Mouse (Mus musculus): ENCODE measurements around the gene Ppih.

Gene Ppih

DNA sequence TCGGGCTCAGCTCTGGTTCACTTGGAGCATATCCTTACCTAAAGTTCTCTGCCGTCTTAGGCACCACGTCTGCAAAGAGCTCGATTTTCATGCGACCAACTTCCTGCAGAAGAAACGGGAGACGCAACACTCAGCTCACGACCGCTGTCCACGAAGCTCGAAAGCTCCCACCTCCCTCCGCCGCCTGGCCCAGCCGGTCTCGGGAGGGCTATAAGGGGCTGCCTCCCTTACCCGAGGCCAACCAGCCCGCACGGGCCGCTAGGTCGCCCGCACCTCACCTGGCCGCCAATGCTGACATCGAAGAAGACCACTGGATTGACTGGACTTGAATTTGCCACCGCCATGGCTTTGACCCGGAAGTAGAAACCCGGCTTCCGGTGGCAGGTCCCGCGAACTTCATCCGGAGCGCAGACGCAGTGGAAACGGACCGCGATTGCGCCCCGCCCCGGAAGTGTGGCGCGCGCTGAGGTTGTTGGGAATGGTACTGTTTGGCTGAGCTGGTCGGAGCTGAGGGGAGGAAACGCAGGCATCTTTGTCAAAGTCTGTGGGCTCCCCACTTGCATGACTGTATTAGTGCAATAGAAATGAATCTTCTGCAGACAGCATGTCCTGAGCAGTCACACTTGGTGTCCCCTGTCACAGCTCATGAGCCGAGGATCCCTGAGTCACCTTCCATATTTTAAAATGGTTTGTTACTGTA, at the start of gene Ppih:
Gene Ppih (minus strand): TSS at position 416 of the 700 bp plus-strand sequence.
- peak; percentile 82 to 96 for DNase-seq (ENCODE audit: low spot score in 2 of 2)

DNA sequence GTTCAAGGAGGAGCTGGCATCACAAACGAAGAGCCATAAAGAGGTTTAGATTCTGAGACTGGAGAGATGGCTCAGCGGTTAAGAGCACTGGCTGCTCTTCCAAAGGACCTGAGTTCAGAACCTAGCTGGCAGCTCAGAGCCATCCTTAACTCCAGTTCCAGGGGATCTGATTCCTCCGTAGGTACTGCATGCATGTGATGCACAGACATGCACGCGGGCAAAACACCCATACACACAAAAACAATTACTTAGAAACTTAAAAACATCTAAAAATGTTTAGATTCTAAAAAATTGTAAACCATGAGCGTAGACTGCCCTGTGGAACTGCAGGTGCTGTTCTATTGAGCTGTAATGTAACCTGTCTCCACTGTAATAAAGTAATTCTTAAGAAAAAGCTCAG, 49.1 kb upstream of the Ppih start:
- no peak for DNase-seq (ENCODE audit: low spot score in 2 of 2)

DNA sequence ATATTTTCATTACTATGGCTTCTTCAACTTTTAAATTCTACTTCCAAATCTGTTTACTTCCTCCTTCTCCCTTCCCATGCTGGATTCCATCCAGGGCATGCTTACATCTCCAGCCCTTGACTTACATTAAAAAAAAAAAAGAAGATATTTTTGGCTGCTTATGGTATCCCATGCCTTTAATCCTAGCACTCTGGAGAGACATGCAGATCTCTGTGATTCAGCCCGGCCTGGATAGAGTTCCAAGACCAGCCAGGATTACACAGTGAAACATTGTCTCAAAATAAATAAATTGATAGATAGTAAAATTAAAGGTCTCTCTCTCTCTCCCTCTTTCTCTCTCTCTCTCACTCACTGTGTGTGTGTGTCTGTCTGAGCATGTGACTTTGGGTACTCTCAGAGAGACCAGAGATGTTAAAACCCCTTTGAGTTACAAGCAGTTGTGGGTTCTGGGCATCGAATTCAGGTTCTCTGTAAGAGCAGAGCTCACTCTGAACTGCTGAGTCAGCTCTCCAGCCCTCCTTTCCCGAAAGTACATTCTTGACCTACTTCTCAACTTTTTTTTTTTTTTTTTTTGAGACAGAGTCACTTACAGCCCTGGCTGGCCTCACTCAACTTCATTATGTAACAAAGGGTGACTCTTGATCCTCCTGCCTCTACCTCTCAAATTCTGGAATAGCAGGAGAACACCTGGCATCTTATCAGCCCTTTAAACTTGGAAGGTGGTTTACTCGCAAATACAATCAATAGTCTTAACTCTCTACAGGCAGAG, 46.6 kb upstream of the Ppih start:
- no peak for DNase-seq (ENCODE audit: low spot score in 2 of 2)

DNA sequence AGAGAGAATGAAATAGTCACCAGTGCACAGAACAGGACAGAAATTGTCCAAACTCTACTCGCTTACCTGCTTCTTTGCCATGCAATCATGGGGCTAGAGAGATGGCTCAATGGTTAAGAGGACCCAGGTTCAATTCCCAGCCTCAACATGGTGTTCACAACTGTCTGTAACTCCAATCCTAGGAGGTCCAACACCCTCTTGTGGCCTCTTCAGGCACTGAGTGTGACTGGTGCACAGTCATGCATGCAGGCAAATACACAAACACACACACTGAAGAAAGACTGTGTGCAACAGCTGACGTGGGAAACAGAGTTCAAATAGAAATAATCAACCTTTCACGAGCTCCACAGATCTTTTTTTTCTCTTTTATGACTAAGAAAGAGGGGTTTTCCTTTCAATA, 41.9 kb upstream of the Ppih start:
- no peak for DNase-seq (ENCODE audit: low spot score in 2 of 2)

DNA sequence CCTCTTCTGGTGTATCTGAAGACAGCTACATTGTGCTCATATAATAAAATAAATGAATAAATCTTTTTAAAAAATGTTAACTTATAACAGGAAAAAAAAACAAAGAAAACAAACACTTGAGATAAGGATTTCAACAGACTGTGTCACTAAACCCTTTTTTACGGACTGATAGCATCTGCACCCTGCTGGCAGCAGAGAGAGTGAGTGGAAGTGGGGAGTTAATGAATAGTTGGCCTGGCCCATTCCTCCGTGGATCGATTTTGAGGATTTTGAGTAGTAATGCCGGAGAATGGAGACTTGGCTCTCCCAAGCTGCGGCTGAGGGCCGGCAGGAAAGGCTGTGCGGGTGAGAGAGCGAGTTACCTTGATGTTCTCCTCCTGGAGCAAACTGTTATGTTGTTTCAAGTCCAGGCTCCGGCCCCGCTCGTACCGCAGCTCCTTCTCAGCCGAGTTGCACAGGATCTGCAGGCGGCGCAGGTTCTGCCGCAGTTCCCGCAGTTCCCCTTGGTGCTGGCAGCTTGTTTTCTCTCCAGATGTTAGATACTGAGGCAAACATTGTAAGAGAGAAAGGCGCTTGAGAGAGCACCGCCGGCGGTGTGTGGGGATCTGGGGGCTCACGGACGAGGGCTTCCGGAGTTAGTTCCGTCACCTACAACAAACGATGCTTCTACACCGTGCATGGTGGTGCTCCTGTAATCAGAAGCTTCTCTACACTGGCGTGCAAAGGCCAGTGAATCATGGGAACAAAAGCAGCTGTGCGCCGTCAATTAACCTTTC, 39.0 kb upstream of the Ppih start:
- DNase-seq (ENCODE audit: low spot score in 2 of 2): no peak

DNA sequence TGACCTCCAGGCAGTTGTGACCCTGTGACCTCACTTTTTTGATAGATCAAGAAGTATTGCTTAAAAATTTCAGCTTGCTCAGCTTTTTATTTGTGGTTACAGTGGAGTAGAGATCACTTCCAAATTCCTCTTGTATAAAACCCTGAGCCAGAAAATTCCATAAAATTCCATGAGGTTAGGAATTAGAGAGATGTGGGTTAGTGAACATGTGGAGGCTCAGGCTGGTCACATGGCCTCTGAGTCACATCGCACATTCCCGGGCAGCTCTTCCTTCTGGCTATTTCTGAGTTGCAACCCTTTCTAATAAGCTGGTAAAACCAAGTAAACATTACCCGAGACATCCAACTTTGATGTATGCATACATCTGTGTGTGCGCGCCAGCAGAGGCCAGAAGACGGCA, 25.2 kb upstream of the Ppih start:
- no peak for DNase-seq (ENCODE audit: low spot score in 2 of 2)

DNA sequence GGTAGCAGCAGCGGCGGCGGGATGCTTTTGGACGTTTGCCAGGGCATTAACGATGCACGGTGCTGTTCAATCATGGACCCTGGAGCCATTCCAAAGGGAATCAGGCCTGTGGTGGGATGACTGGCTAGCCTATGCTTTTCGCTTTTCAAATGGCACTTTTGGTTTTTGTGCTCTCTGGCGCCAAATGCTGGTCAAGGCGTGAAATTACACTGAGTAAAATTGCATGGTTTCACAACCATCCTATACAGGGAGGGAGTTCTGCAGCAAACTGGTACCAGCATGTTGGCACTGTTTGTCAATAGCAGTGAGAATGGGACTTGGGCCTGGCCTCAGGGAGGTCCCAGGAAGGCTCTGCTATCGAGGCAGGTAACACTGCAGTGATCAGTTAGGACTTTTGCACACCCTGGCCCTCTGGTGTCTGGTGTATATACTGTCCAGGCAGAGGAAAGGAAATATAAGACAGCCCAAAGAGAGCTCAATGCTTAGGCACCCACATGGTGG, 18.6 kb upstream of the Ppih start:
- peak in 1 of 2 experiments; percentile 30 for DNase-seq (ENCODE audit: low spot score in 2 of 2)

DNA sequence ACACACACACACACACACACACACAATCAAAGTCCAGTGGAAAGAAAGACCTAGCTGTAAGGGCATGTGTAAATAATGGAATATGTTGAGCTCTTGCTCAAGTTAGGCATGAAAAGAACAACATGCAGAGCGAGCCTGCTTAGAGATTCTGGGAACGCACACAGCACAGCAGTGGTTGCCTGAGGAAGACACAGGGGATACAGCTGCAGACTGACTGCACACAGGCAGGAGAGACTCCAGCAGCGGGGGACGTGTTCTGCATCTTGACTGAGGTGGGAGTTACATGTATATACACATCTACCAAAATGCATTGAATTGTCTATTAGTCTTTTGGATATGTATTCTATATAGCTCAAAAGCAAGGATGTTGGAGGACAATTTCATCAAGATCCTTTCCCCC, 18.1 kb upstream of the Ppih start:
- no peak for DNase-seq (ENCODE audit: low spot score in 2 of 2)

DNA sequence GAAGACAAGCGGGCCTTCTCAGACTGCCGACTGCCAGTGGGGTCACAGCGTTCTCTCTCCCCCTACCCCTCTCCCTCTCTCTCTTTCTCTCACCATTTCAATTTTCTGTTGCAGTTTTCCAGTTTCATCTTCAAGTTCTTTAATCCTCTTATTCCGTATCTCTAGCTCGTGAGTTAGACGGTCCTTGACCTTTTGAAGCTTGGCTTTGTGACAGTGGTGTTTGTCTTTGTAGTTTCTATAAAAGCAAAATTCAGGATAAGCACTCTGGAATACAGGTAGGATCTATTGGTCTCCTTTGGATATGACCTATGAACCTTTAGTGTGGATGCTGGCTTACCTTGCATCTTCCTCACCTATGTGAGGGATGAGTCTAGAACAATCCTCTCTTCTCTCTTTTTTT, 13.1 kb upstream of the Ppih start:
- no peak for DNase-seq (ENCODE audit: low spot score in 2 of 2)

DNA sequence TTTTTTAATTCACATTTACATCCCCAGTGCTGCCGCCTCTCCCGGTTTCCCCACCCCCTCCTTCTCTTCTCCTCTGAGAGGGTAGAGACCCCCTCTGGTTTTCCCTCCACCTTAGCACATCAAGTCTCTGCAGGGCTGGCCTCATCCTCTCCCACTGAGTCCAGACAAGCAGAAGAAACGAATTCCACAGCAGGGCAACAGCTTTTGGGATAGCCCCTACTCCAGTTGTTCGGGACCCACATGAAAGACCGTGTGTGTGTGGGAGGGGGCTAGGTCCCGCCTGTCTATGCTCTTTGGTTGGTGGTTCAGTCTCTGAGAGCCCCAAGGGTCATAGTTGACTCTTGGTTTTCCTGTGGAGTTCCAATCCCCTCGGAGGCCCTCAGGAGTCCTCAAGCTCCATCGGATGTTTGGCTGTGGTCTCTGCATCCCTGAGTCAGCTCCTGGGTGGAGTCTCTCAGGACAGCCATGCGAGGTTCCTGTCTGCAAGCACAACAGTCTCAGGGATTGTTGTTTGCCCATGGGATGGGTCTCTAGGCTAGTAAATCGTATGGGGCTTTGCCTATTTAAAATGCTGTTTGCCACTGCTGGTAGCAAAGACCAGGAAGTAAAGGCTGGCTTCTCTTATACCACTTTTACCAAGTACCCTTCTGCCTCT, 677 bp upstream of the Ppih start:
- DNase-seq (ENCODE audit: low spot score in 2 of 2): no peak

DNA sequence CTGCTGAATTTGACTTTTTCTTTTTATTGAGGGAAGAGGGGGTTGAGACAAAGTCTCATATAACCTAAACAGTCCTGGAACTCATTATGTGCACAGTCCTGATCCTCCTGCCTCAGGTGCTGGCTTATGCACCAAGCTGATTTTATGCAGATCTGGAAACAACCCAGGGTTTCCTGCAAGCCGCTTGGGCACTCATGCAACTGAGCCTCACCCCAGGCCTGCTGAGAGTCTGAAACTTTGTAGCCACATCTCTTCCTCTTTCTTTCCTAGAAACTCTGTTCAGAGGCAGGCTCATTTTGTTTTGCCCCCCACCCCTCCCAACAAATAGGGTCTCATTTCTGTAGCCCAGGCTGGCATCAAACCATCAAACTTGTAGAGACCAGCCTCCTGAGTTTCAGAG, 6.6 kb downstream of the Ppih start:
- no peak for DNase-seq (ENCODE audit: low spot score in 2 of 2)

DNA sequence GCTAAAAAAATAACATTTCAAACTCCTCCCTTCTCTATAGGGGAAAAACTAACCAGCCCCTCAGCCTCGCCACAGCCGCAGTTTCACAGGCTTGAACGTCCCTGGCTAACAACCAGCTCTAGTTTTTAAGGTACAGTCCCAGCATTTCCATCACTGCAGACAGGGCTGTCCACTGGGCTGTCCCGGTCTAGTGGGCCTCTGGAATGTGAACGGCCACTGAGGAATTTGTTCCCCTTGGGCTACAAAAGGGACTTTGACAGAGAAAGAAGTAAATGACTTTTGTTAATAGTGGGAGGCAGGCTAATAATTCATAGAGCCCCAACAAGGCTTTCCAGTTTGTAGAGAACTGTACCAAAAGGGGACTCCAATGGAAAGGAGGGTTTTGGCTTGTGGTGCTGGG, 14.9 kb downstream of the Ppih start:
- no peak for DNase-seq (ENCODE audit: low spot score in 2 of 2)

DNA sequence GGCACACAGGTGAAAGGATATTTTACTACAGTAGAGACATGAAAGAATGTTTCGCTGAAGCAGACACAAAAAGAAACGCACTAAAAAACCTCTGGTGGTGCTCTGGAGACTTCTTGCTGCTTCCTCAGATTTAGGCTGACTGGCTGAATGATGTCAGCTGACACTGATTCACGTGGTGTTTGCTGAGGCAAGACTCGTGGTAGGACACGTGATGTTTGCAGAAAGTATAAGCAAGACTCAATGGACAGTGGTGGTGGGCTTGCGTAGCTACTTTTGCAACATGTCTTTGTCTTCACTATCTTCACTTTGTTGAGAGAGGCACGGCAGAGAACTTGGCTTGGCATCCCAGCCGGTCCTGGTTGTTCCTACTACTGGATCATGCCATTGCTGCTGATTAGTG, 17.1 kb downstream of the Ppih start:
- DNase-seq (ENCODE audit: low spot score in 2 of 2): no peak

DNA sequence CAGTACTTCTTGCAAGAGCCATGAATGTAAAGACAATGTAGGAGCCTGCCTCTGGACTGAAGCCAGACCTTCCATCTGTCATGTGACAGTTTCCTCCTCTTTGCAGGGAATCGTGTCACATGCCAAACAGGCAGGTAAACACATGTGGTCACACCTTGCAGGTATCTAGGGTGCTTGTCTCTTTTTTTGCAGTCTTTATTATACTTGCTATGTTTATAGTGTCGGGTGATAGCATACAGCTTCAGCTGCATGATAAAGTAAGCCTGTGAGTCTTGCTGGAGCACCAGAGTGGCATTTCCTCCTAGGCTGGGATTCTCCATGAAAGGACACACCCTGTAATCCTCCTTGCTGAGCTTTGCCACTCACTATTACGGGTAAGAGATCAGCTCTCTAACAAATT, 18.6 kb downstream of the Ppih start:
- DNase-seq (ENCODE audit: low spot score in 2 of 2): no peak

DNA sequence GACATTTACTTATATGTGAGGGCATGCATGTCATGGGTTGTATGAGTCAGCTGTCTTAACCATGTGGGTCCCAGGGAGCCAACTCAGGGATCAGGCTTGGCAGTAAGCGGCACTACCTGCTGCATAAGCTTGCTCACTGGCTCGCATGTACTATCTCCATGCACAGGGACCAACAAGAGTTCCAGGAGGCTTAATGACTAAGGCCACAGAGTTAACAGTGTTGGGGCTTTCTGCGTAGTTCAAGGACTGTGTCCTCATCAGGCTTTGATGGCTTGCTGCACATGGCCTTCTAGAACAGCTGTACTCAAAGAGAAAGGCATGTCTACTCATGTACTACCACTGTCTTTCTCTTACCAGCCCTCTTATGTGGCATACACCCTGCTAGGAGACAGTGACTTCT, 19.6 kb downstream of the Ppih start:
- no peak for DNase-seq (ENCODE audit: low spot score in 2 of 2)

DNA sequence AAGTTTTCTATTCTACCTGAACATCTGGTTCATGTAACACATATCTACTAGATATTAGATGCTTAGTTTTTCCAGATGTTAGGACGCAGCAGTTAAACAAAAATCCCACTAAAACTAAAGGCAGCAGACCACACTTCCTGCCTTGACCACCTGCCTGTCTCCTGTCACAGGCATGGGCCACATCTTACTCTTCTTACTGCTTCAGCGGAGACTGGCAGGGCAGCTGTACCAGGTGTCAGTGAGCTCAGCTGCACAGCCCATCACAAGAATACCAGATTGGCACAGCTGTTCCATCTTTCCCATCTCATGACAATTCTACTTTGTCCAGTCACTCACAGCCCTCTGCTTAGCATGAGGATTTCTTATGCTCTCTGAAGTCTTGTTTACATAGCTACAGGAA, 23.0 kb downstream of the Ppih start:
- DNase-seq (ENCODE audit: low spot score in 2 of 2): no peak

DNA sequence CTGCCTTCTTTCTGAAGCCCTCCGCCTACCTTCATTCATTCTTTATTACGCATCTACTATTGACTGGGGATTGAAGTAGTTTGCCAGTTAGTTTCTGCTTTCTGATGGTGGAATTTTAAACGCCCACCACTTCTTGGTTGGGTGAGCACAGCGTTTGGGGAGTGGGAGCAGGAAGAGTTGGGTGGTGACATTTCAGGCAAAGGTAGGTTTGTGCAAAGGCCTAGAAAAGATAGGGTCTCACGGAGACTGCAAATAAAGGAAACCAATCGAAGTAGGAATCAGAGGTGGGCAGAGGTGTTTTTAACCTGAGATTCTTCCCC, 25.3 kb downstream of the Ppih start:
- DNase-seq (ENCODE audit: low spot score in 2 of 2): no peak

DNA sequence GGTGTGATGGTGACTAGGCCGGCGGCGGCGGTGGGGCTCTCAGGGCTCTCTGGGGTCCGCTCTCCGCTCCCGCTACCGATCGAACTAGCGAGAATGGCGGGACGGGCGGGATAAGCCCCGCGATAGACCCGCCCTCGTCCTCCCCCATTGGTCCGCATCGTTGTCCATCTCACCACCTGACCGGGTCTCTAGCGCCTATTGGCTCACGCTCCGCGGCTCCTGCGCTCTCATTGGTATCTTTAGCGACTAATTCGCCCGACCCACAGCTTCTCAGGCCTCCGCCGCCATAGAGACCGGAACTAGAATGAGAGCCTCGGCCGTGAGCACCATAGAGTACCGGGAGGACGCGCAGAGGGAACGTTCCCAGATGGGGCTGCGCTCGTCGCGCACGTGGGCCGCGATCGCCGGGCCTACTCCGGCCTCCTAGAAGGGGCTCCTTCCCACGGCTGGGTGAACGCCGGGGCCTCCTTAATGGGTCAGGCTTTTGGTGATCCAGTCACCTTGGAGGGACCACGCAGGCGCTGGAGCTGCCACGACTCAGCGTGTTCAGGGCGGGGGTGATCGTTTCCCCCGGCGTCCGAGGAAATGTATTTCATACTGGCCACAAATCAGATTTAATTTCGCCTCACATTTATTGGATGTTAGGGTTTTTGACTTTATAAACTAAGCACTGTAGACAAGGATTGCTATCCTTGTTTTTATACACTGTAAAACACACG, 25.8 kb downstream of the Ppih start, which contains the start of gene Ybx1:
Gene Ybx1 (minus strand): TSS at position 190 of the 719 bp plus-strand sequence.
- DNase-seq (ENCODE audit: low spot score in 2 of 2): peak; percentile 99 to 100

DNA sequence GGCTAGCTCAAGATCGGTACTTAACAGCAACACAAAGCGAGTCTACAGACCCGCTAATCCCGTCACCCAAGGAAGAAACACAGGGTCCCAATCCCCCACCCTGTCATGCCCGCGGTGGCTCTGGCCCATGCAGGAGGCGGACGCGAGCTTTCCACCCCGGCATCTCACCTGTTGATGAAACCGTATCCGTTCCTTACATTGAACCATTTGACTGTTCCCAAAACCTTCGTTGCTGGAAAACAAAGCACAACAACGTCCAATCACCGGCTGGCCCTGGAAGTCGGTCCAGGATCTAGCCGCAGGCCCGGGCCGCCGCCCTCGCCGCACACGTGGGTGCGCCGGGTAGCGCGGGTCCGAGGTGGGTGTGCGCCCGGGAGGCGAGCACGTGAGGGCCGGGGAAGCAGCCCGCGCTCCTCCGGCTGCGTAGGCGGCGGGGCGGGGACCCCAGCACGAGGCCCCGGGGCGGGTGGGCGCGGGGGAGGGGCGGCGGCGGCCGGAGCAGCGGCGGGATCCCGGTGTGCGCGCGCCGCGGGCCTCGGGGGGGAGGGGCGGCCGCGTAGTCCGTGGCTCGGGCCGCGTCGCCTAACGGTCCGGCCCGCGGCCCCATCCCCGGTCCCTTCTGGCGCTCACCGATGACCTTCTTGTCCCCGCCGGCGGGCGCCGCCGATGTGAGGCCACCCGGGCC, 26.6 kb downstream of the Ppih start:
- peak in 1 of 2 experiments; percentile 17 for DNase-seq (ENCODE audit: low spot score in 2 of 2)

DNA sequence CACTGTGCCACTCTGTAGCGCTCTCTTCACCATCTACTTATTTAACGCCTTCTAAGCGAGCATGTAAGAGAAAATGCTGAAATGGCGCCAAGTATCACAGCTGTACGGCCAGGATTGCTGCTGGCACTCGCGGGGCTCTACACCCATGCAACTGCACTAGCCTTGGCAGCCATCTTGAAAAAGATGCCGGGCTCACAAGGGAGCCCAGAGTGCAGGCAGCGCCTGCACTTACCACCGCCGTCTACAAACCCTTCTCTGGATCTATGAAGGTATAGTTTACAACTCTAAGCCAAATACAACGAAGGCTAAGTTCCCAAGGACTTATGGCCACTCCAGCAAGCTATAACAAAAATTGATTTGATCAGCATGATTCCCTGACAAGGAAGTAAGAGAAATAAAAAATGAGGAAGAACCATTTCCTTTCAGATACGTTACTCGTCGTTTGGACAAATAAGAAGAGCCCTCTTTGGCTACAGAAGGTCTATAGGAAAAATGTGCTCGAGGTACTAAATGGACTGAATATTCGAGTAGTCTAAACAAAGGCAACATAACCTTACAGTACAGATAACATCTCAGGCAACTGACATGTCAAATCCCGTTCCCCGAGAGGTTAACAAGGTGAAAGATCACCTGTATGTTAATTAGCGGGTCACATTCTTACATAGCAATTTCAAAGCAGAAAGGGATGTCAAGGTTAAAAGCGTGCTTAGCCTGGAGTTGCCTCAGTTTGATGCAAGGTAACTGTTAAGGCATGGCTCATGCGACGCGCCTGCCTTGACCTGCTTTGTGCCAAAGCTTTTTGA, 27.4 kb downstream of the Ppih start:
- peak in 1 of 2 experiments; percentile 58 for DNase-seq (ENCODE audit: low spot score in 2 of 2)
